Mouse (Mus musculus) thymus, postnatal 10 days (tissue): ENCODE results near the gene Ankrd34a.

Experiments used
- DNase-seq, 2 experiments: peaks; one replicate each; pipeline ENCODE4 v3.0.0; 2021; ENCODE audit warnings: low spot score in 2 of 2

The Ankrd34a gene

DNA sequence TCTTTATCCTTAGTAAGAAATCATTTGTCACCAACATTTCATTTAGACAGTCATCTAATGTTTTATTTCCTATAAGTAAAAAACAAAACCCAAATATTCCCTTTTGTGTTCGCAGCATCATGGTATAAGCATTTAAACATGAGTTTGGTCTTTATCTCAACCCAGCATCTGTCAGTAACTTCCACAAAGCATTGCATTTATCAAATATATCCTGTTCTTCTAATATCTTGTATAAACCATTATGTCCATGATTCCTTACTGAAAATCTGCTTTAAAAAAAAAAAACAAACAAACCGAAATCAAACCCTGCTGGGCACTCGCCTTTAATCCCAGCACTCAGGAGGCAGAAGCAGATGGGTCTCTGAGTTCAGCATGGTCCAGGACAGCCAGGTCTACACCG lies 10.2 kb downstream of the Ankrd34a start:
- no peak for DNase-seq

DNA sequence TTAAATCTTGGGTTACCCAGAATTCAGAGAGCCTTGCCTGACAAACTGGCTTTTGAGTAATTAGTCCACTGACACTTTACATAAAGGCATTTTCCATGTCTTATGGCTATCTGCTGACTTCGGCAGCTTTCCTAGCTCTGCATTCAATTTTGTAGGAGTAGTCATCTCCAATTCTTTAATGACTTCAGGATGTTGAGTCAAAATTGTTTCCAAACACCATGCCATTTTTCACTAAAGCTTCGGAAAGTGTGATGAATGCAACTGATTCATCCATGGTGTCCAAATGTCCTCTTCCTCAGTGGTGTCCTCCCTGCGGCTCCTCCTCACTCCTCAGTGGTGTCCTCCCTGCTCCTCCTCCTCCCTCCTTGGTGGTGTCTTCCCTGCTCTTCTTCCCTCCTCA lies 21.5 kb downstream of the Ankrd34a start:
- no peak for DNase-seq

GRCm38 (mm10) chr3:96623201-96623600 lies 26.8 kb downstream of the Ankrd34a start:
- DNase-seq: no peak

- peak; percentile 91 to 93 for DNase-seq
These were observed 33.5 kb downstream of the Ankrd34a start, which contains the start of gene Rbm8a for GRCm38 (mm10) chr3:96629729-96630600. Gene Rbm8a, plus strand, starts transcription at chr3:96629933.

DNA sequence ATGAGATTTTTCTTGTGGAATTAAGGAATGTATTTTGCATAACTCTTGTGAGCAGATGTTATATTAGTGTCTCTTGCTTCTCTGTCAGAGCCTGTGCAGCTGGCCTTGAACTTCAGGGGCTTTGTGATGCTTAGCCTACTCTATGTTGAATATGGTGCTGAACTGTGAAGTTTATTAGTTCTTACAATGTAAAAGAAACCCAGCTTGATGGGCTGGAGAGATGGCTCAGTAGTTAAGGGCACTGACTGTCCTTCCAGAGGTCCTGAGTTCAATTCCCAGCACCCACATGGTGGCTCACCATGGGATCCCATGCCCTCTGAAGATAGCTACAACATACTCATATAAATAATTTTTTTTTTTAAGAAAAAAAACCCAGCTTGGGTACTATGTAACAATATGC lies 35.6 kb downstream of the Ankrd34a start:
- no peak for DNase-seq

DNA sequence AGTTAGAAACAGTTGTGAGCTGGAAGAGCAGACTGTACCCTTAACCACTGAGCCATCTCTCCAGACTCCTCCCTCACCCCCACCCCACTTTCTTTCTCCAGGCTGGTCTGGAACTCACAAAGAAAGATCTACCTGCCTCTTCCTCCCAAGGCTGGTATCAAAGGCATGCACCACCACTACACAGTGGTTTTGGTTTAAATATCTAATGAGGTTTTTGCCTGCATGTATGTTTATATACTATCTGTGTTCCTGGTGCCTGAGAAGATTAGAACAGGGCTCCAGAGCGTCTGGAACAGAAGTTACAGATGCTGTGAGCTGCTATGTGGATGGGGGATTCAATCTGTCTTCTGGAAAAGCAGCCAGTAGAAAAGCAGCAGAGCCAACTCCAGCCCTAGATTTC lies 37.6 kb downstream of the Ankrd34a start:
- no peak for DNase-seq

DNA sequence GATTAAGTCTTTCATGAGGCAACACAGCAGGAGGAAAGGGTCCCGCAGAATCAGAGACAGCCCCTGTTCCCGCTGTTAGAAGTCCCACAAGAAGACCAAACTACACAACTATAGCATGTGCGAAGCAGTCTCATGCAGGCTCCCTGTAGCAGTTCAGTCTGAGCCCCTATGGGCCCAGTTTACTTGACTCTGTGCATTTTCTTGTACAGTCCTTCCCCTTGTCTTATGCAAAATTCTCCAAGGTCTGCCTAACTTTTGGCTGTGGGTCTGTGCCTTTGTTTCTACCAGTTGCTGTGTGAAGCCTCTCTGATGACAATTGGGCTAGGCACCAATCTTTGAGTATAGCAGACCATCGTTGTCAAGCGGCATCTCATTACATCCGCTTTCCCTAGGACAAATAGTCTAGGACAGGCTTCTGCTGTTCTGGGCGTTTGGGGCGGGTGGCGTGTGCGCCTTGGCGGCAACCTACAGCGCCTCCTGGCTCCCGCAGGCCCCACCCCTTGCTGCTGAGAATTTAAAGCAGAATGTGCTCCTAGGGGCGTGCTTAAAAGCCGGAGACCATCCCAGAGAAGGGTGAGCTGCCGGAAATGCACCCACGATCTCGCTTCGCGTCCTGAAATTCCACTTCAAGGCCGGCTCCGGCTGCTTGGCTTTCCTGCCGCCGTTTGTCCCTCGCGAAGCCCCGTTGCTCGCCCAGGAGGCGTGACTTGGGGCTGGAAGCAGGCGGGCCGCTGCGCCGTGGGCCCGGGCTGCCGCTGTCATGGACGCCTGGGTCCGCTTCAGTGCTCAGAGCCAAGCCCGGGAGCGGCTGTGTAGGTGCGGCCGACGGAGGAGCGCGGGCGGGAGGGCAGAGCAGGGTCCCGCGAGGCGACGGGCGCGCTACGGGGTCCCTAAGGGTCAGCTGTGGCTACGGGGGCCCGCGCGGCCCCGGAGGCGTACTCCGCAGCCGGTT lies 38.8 kb downstream of the Ankrd34a start, which contains the start of the genes Pex11b and Gm42957:
Pex11b (plus strand) TSS at position 449 of the 952 bp plus-strand sequence.
Gm42957 (plus strand) TSS at position 547 of the 952 bp plus-strand sequence.
- DNase-seq: peak; percentile 72 to 76

DNA sequence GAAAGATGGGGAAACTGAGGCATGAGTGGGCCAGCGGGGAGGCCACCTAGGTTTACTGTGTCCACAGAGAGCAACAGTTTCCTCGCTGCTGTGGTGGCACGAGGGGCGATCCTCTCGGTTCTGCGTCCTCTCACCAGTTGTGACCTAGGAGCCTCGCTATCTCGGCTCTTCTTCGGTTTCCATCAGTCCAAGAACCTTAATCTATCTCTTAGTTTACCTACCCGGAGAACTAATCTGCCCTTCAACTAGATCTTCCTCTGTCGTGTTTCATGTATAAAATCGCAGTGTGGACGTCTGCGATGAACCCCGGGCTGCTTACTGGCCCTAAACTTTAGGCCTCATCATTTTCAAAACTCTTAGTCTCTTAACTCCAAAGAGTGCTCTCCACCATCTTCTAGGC lies 39.5 kb downstream of the Ankrd34a start:
- DNase-seq: no peak

- no peak for DNase-seq
These were observed 40.0 kb downstream of the Ankrd34a start for GRCm38 (mm10) chr3:96636448-96636847.

- DNase-seq: peak; percentile 56 to 70
These were observed 42.8 kb downstream of the Ankrd34a start for GRCm38 (mm10) chr3:96639219-96639618.

DNA sequence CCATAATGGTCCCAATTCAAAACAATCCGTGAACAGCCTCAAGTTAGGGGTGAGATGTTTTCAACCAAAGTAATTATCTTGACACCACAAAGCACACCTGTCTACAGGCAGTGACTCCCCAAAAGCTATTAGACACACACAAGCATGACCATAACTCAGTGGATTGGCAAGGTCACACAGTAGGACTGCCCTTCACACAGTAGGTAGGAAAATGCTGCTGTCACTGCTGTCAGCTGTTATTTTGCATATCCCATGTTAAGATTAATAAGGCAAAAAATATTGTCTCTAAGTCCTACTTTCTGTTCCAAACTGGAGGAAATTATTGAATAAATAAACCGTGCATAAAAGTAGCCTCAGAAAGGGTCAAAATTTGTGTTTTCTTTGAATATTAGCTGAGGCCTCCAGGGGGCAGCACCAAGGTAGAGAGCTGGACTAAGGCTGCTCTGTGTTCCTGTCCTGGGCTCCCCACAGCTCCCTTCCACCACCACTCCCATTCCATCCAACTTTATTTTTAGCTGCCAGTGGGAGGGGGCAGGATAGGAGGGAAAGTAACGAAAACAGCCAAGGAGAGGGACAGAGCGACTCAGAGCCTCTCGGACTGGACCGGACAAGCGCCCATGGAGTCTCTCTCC lies 48.7 kb downstream of the Ankrd34a start, which contains the start of gene Itga10:
Itga10 (plus strand) TSS at position 567 of the 632 bp plus-strand sequence.
- DNase-seq: no peak

GRCm38 (mm10) chr3:96647365-96647764 lies 50.9 kb downstream of the Ankrd34a start:
- DNase-seq: no peak
